Mouse (Mus musculus) forebrain, embryonic 16.5 days (tissue): Measurements from ENCODE around the gene AC161166.1. TPM values are rescaled to one million over a fixed set of nuclear protein-coding genes. Genes with fewer than 3 reads are reported as not detected.

ENCODE experiments used
- ATAC-seq: fragments of 200-750 bp; cut with Nextera tagmentation; 2 replicates; pipeline ENCODE4 v1.8.0; 2017; ENCODE audit warnings: mild to moderate bottlenecking, moderate library complexity
- H3K27ac ChIP-seq: fragments of 300-500 bp; sonication (generic); 2 replicates; pipeline ENCODE4 v1.5.1; 2014; ENCODE audit warnings: low read length, control low read depth
- H3K27me3 ChIP-seq: fragments of 300-500 bp; sonication (generic); replicated peaks from 2 replicates; pipeline ENCODE4 v1.6.1; 2014; ENCODE audit warnings: low read length; ENCODE audit not compliant: control insufficient read depth, insufficient read depth
- H3K36me3 ChIP-seq: fragments of 300-500 bp; sonication (generic); 2 replicates; pipeline ENCODE4 v1.6.1; 2014; ENCODE audit not compliant: control insufficient read depth, insufficient read depth
- H3K4me1 ChIP-seq: fragments of 300-500 bp; sonication (generic); replicated peaks from 2 replicates; pipeline ENCODE4 v1.6.1; 2014; ENCODE audit warnings: low read length; ENCODE audit not compliant: control insufficient read depth, insufficient read depth
- H3K4me2 ChIP-seq: fragments of 300-500 bp; sonication (generic); 2 replicates; pipeline ENCODE4 v1.6.1; 2014; ENCODE audit warnings: mild to moderate bottlenecking, low read length, control low read depth
- H3K4me3 ChIP-seq: fragments of 300-500 bp; sonication (generic); replicated peaks from 2 replicates; pipeline ENCODE4 v1.5.1; 2014; ENCODE audit warnings: mild to moderate bottlenecking, low read length, control low read depth
- H3K9ac ChIP-seq: fragments of 300-500 bp; sonication (generic); replicated peaks from 2 replicates; pipeline ENCODE4 v1.6.1; 2014; ENCODE audit warnings: low read depth, low read length, control low read depth
- H3K9me3 ChIP-seq: fragments of 300-500 bp; sonication (generic); 2 replicates; pipeline ENCODE4 v1.6.1; 2016; ENCODE audit warnings: low read length; ENCODE audit not compliant: control insufficient read depth
- WGBS: fragments of 180-500 bp; shearing (Covaris S2); extraction: QIAGEN DNeasy Blood & Tissue Kit; methylation state at CpG from one replicate; pipeline ENCODE4 v1.1.7; 2014; 5-methylcytosine and 5-hydroxymethylcytosine counted together
- polyA plus RNA-seq: library from polyadenylated mRNA; unstranded; fragments of >200 nt; fragmentation: Nextera tagmentation; extraction: Ambion mirVana; gene quantifications from 2 replicates; pipeline ENCODE4 v1.2.1, GENCODE M21; 2015

Gene AC161166.1
- polyA plus RNA-seq, 1 experiment from 2014 or later = 1.9 TPM

- Histone ChIP-seq H3K36me3 (no peaks in the 10 kb centered on the region), H3K27me3 (no peaks in the 10 kb centered on the region), H3K4me1 (peaks cover 65% of the 10 kb centered on the region), H3K27ac (peak overlapping the region; percentile 88), H3K9ac (peak overlapping the region; percentile 97), H3K4me2 (peak overlapping the region; percentile 89), H3K9me3 (no peaks in the 10 kb centered on the region; the same call in 1 of the 2 replicates), H3K4me3 (peak overlapping the region; percentile 77)
- peak; percentile 8; the same call in 1 of the 2 replicates for ATAC-seq
- WGBS = 1% methylated on average over 19 of the region's 38 CpGs
Observed at GRCm38 (mm10) chr7:24482208-24483020, 29.8 kb downstream of the AC161166.1 start.

GRCm38 (mm10) chr7:24481474-24482207 is 30.6 kb downstream of the AC161166.1 start, which contains the start of gene Cadm4:
Cadm4 (plus strand) TSS chr7:24482023.
- peaks cover 57% of the 10 kb centered on the region for H3K4me1 ChIP-seq
- H3K4me2 ChIP-seq = peak within 1 kb of the TSS; percentile 89
- peak within 1 kb of the TSS; percentile 97 for H3K9ac ChIP-seq
- H3K4me3 ChIP-seq = peak within 1 kb of the TSS; percentile 77
- under 1% methylated on average over 75 of the region's 83 CpGs for WGBS
- ATAC-seq = peak; percentile 84
- no peaks in the 10 kb centered on the region for H3K27me3 ChIP-seq
- H3K27ac ChIP-seq = peak within 1 kb of the TSS; percentile 88
- H3K36me3 ChIP-seq = no peaks in the 10 kb centered on the region
- no peaks in the 10 kb centered on the region; the same call in 1 of the 2 replicates for H3K9me3 ChIP-seq

GRCm38 (mm10) chr7:24480986-24481473 is 31.2 kb downstream of the AC161166.1 start:
- Histone ChIP-seq H3K4me3 (peak overlapping the region; percentile 77), H3K4me2 (peak overlapping the region; percentile 89), H3K27ac (peak overlapping the region; percentile 88), H3K9ac (peak overlapping the region; percentile 97), H3K36me3 (no peaks in the 10 kb centered on the region), H3K9me3 (no peaks in the 10 kb centered on the region; the same call in 1 of the 2 replicates), H3K4me1 (peaks cover 51% of the 10 kb centered on the region), H3K27me3 (no peaks in the 10 kb centered on the region)
- ATAC-seq = peak; percentile 59
- WGBS = 11% methylated on average over 14 of the region's 14 CpGs

DNA sequence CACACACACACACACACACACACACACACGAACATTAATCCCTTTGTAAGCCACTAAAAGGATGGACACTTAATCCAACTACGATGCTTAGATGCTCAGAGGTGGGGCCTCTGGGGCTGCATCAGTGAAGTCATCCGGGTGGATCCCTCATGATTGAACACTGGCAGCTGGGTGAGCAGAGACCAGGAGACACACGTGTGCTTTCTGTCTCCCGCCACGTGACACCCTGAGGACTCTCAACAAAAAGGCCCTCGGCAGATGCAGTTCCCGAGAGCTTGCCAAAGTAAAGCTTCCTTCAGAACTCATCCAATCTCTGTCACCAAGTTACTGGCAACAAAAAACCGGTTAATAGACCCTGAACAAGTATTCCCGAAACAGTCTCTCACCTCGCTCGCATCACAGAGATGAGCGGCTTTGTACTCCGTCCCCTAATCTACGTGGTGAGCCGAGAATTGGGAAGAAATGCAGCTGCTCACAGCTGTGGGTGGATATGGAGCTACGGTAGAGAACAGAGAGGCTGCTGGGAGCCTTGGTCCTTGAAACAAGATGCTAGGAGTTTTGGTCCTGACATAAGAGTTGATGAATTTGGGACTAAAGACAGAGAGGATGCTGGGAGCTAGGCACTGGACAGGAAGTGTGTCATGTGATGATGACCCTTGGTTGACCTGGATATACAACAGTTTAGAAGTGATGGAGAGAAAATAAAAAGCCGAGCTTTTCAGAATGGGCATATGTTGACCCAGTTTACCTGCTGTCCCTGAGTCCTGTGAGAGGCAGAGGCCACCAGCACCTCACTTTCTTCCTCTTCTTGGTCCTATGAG is 31.9 kb downstream of the AC161166.1 start:
- Histone ChIP-seq H3K4me3 (no peak overlapping the region), H3K27me3 (no peaks in the 10 kb centered on the region), H3K4me1 (peaks cover 44% of the 10 kb centered on the region), H3K4me2 (peak overlapping the region; percentile 89), H3K9ac (0 out of 2 replicates have a peak overlapping the region, but pooled peaks have one; percentile 7), H3K9me3 (no peaks in the 10 kb centered on the region; the same call in 1 of the 2 replicates), H3K36me3 (no peaks in the 10 kb centered on the region), H3K27ac (no peak overlapping the region)
- 45% methylated on average over 18 of the region's 18 CpGs for WGBS
- ATAC-seq = no peak

DNA sequence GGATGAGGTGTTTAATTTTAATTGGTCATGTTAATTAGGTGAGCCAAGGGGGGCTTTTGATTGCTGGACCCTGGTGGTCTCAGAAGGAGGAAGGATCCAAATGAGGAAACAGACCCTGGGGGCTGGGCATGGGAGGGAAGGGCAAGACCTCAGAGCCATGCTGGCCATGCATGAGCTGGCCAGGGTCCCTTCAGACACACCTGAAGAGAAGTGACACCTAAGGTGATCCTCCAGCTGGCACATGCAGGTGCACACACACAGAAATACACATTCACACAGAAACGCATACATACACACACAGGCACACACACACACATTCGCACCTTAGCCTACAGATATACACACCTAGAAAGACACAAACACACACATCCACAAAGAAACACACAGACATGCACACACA is 32.6 kb downstream of the AC161166.1 start:
- Histone ChIP-seq H3K27ac (no peak overlapping the region), H3K36me3 (no peaks in the 10 kb centered on the region), H3K4me3 (no peak overlapping the region), H3K4me1 (peaks cover 42% of the 10 kb centered on the region), H3K9ac (0 out of 2 replicates have a peak overlapping the region, but pooled peaks have one; percentile 7), H3K4me2 (no peak overlapping the region), H3K27me3 (no peaks in the 10 kb centered on the region), H3K9me3 (no peaks in the 10 kb centered on the region; the same call in 1 of the 2 replicates)
- no peak for ATAC-seq
- WGBS = 82% methylated on average over 2 of the region's 2 CpGs

DNA sequence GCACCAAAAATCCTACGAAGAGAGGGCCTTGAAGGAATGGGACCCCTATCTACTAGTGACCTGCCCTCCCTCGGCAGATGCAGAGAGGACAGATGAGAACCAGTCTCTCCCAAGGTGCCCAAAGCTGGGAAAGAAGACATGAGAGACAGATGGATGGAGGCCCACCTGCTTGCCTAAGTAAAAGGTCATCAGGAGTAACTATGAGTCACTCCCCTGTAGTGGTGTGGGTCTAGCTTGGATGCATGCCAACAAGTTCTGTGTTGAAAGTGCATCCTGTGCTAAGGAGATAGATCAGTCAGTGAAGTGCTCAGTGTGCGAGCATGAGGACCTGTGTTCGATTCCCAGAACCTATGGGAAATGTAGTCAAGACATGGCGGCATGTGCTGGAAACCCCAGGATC is 33.3 kb downstream of the AC161166.1 start:
- Histone ChIP-seq H3K4me1 (peaks cover 34% of the 10 kb centered on the region), H3K27ac (no peak overlapping the region), H3K4me3 (no peak overlapping the region), H3K27me3 (no peaks in the 10 kb centered on the region), H3K36me3 (no peaks in the 10 kb centered on the region), H3K9ac (no peak overlapping the region), H3K9me3 (no peaks in the 10 kb centered on the region; the same call in 1 of the 2 replicates), H3K4me2 (no peak overlapping the region)
- WGBS = 87% methylated on average over 5 of the region's 5 CpGs
- ATAC-seq = no peak

DNA sequence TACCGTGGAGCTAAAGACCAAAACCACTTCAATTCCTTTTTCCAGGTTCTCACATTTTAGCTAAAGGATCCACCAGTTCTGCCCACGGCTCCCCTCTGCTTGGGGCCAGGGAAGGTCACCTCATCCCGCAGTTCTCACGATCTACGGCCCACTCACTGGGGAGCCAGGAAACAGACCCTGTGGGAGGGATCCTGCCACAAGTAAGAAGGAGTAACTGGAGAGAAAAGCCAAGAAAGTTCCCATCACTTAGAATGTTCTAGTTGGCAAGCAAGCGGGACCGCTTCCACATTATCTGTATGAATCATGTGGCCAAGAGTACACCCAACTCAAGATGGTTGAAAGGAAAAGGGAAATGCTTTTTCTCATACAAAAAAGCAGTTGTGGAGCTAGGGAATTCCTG is 35.4 kb downstream of the AC161166.1 start:
- 87% methylated on average over 7 of the region's 7 CpGs for WGBS
- H3K27me3 ChIP-seq = no peaks in the 10 kb centered on the region
- no peak overlapping the region for H3K4me3 ChIP-seq
- H3K27ac ChIP-seq = no peak overlapping the region
- peaks cover 22% of the 10 kb centered on the region for H3K4me1 ChIP-seq
- no peak overlapping the region for H3K9ac ChIP-seq
- H3K4me2 ChIP-seq = no peak overlapping the region
- H3K36me3 ChIP-seq = no peaks in the 10 kb centered on the region
- ATAC-seq = no peak
- H3K9me3 ChIP-seq = no peaks in the 10 kb centered on the region; the same call in 1 of the 2 replicates

- ATAC-seq = no peak
- no peaks in the 10 kb centered on the region; the same call in 1 of the 2 replicates for H3K9me3 ChIP-seq
- H3K4me2 ChIP-seq = no peak overlapping the region
- H3K36me3 ChIP-seq = no peaks in the 10 kb centered on the region
- 80% methylated on average over 8 of the region's 8 CpGs for WGBS
- H3K27me3 ChIP-seq = no peaks in the 10 kb centered on the region
- H3K27ac ChIP-seq = no peak overlapping the region
- no peak overlapping the region for H3K4me3 ChIP-seq
- peaks cover 22% of the 10 kb centered on the region for H3K4me1 ChIP-seq
- no peak overlapping the region for H3K9ac ChIP-seq
Observed at GRCm38 (mm10) chr7:24476338-24476737, 35.9 kb downstream of the AC161166.1 start.
